Mouse (Mus musculus) midbrain, embryonic 16.5 days (tissue): ENCODE data around the gene Metrnl. TPM values are rescaled to one million over a fixed set of nuclear protein-coding genes. Genes with fewer than 3 reads are reported as not detected.

Experiments used
- ATAC-seq: fragments of 200-750 bp; cut with Nextera tagmentation; 2 replicates; pipeline ENCODE4 v1.8.0; 2017; ENCODE audit warnings: moderate TSS enrichment
- H3K27ac ChIP-seq: fragments of 300-500 bp; sonication (generic); 2 replicates; pipeline ENCODE4 v1.5.1; 2014; ENCODE audit warnings: mild to moderate bottlenecking, low read length, mixed read lengths
- H3K27me3 ChIP-seq: fragments of 300-500 bp; sonication (generic); 2 replicates; pipeline ENCODE4 v1.6.1; 2014; ENCODE audit warnings: low read depth, low read length, mixed read lengths; ENCODE audit not compliant: control insufficient read depth, insufficient read depth
- H3K36me3 ChIP-seq: fragments of 300-500 bp; sonication (generic); 2 replicates; pipeline ENCODE4 v1.6.1; 2014; ENCODE audit warnings: mild to moderate bottlenecking, low read length, moderate library complexity, mixed read lengths; ENCODE audit not compliant: control insufficient read depth, insufficient read depth
- H3K4me1 ChIP-seq: fragments of 300-500 bp; sonication (generic); 2 replicates; pipeline ENCODE4 v1.6.1; 2014; ENCODE audit warnings: mild to moderate bottlenecking, low read length, mixed read lengths; ENCODE audit not compliant: control insufficient read depth, insufficient read depth
- H3K4me2 ChIP-seq: fragments of 300-500 bp; sonication (generic); 2 replicates; pipeline ENCODE4 v1.6.1; 2014; ENCODE audit warnings: mild to moderate bottlenecking, low read length, mixed read lengths
- H3K4me3 ChIP-seq: fragments of 300-500 bp; sonication (generic); 2 replicates; pipeline ENCODE4 v1.5.1; 2014; ENCODE audit warnings: low read depth, mild to moderate bottlenecking, low read length, moderate library complexity, mixed read lengths
- H3K9ac ChIP-seq: fragments of 300-500 bp; sonication (generic); 2 replicates; pipeline ENCODE4 v1.6.1; 2014; ENCODE audit warnings: low read depth, low read length, mixed read lengths
- H3K9me3 ChIP-seq: fragments of 300-500 bp; sonication (generic); replicated peaks from 2 replicates; pipeline ENCODE4 v1.6.1; 2014; ENCODE audit warnings: mild to moderate bottlenecking, low read length, mixed read lengths; ENCODE audit not compliant: control insufficient read depth, poor library complexity, severe bottlenecking
- WGBS: fragments of 180-500 bp; shearing (Covaris S2); extraction: QIAGEN DNeasy Blood & Tissue Kit; methylation state at CpG from one replicate; pipeline ENCODE4 v1.1.7; 2014; 5-methylcytosine and 5-hydroxymethylcytosine counted together
- polyA plus RNA-seq: library from polyadenylated mRNA; unstranded; fragments of >200 nt; fragmentation: Nextera tagmentation; extraction: Ambion mirVana; gene quantifications from 2 replicates; pipeline ENCODE4 v1.2.1, GENCODE M21; 2015

The Metrnl gene
- polyA plus RNA-seq, 1 experiment from 2014 or later, result 12.7 TPM

GRCm38 (mm10) chr11:121738616-121739015 is 37.3 kb downstream of the Metrnl start:
- Histone ChIP-seq H3K9me3 (no peaks in the 10 kb centered on the region), H3K27me3 (no peaks in the 10 kb centered on the region), H3K27ac (no peak overlapping the region), H3K4me1 (no peaks in the 10 kb centered on the region), H3K36me3 (no peaks in the 10 kb centered on the region), H3K4me3 (no peak overlapping the region), H3K4me2 (no peak overlapping the region), H3K9ac (no peak overlapping the region)
- no peak for ATAC-seq
- 35% methylated on average over 3 of the region's 3 CpGs for WGBS

GRCm38 (mm10) chr11:121740906-121741305 is 39.6 kb downstream of the Metrnl start:
- no peak for ATAC-seq
- no peaks in the 10 kb centered on the region for H3K4me1 ChIP-seq
- H3K36me3 ChIP-seq, result no peaks in the 10 kb centered on the region
- H3K9me3 ChIP-seq, result no peaks in the 10 kb centered on the region
- no peak overlapping the region for H3K4me3 ChIP-seq
- 79% methylated on average over 1 of the region's 1 CpGs for WGBS
- H3K9ac ChIP-seq, result no peak overlapping the region
- no peaks in the 10 kb centered on the region for H3K27me3 ChIP-seq
- H3K4me2 ChIP-seq, result no peak overlapping the region
- no peak overlapping the region for H3K27ac ChIP-seq

GRCm38 (mm10) chr11:121741433-121741832 is 40.1 kb downstream of the Metrnl start:
- no peaks in the 10 kb centered on the region for H3K36me3 ChIP-seq
- H3K4me2 ChIP-seq, result no peak overlapping the region
- H3K27ac ChIP-seq, result no peak overlapping the region
- no peak overlapping the region for H3K4me3 ChIP-seq
- ATAC-seq, result no peak
- H3K9ac ChIP-seq, result no peak overlapping the region
- WGBS, result 43% methylated on average over 1 of the region's 1 CpGs
- H3K9me3 ChIP-seq, result no peaks in the 10 kb centered on the region
- no peaks in the 10 kb centered on the region for H3K27me3 ChIP-seq
- H3K4me1 ChIP-seq, result no peaks in the 10 kb centered on the region

- H3K9me3 ChIP-seq, result no peaks in the 10 kb centered on the region
- no peaks in the 10 kb centered on the region for H3K4me1 ChIP-seq
- no peak overlapping the region for H3K4me2 ChIP-seq
- no peaks in the 10 kb centered on the region for H3K27me3 ChIP-seq
- no peak overlapping the region for H3K4me3 ChIP-seq
- no peaks in the 10 kb centered on the region for H3K36me3 ChIP-seq
- no peak overlapping the region for H3K9ac ChIP-seq
- ATAC-seq, result no peak
- H3K27ac ChIP-seq, result no peak overlapping the region
- 79% methylated on average over 1 of the region's 1 CpGs for WGBS
Measured at GRCm38 (mm10) chr11:121743113-121743512, 41.8 kb downstream of the Metrnl start.

- no peak overlapping the region for H3K4me3 ChIP-seq
- no peaks in the 10 kb centered on the region for H3K27me3 ChIP-seq
- no peaks in the 10 kb centered on the region for H3K9me3 ChIP-seq
- no peak overlapping the region for H3K4me2 ChIP-seq
- H3K9ac ChIP-seq, result no peak overlapping the region
- no peaks in the 10 kb centered on the region for H3K4me1 ChIP-seq
- H3K27ac ChIP-seq, result no peak overlapping the region
- no peaks in the 10 kb centered on the region for H3K36me3 ChIP-seq
- no peak for ATAC-seq
Measured at GRCm38 (mm10) chr11:121743915-121744628, 42.7 kb downstream of the Metrnl start.

GRCm38 (mm10) chr11:121746941-121747494 is 45.7 kb downstream of the Metrnl start:
- H3K27ac ChIP-seq, result no peak overlapping the region
- no peaks in the 10 kb centered on the region for H3K4me1 ChIP-seq
- no peak for ATAC-seq
- no peaks in the 10 kb centered on the region for H3K27me3 ChIP-seq
- WGBS, result 81% methylated on average over 12 of the region's 12 CpGs
- no peak overlapping the region for H3K4me2 ChIP-seq
- H3K36me3 ChIP-seq, result no peaks in the 10 kb centered on the region
- no peak overlapping the region for H3K4me3 ChIP-seq
- H3K9me3 ChIP-seq, result no peaks in the 10 kb centered on the region
- H3K9ac ChIP-seq, result no peak overlapping the region

GRCm38 (mm10) chr11:121748003-121748684 is 46.8 kb downstream of the Metrnl start:
- 94% methylated on average over 5 of the region's 5 CpGs for WGBS
- H3K9ac ChIP-seq, result no peak overlapping the region
- ATAC-seq, result no peak
- no peak overlapping the region for H3K4me2 ChIP-seq
- H3K9me3 ChIP-seq, result no peaks in the 10 kb centered on the region
- no peaks in the 10 kb centered on the region for H3K4me1 ChIP-seq
- H3K27me3 ChIP-seq, result no peaks in the 10 kb centered on the region
- H3K27ac ChIP-seq, result no peak overlapping the region
- no peak overlapping the region for H3K4me3 ChIP-seq
- no peaks in the 10 kb centered on the region for H3K36me3 ChIP-seq
